Comparison of ENCODE assay signal across 9 mouse cellular contexts in genomic region chr14:78525611-78526457, GRCm38 (mm10). TPM values are rescaled to one million over a fixed set of nuclear protein-coding genes. Genes with fewer than 3 reads are reported as not detected.
DNase-seq lines count a peak whose midpoint lies in the region; ATAC-seq and TF ChIP-seq lines count a peak whose summit lies in the region.
"Had no signal": no experiment of that assay in that cellular context is flagged by ENCODE, and none has a peak within 500 bp of the region (broad histone marks: within the 10 kb centered on the region; RNA-seq: fewer than 3 reads in every experiment).

No protein-coding gene starts in this region.

- peaks cover 51% of the 10 kb centered on the region for H3K4me1 ChIP-seq in kidney, embryonic 15.5 days
- peaks cover 29% of the 10 kb centered on the region for H3K4me1 ChIP-seq in kidney, postnatal 0 days (replicated peaks; ENCODE audit: insufficient read depth, low read length)
- H3K4me1 ChIP-seq in midbrain, embryonic 16.5 days (ENCODE audit: control insufficient read depth, insufficient read depth, low read length): peaks cover 9% of the 10 kb centered on the region

- peak; percentile 53 for ATAC-seq in kidney, embryonic 15.5 days (replicated peaks; ENCODE audit: low FRiP score)
- ATAC-seq in kidney, postnatal 0 days (replicated peaks; ENCODE audit: low FRiP score, low read depth): no peak; the same call in 1 of the 2 replicates
- ATAC-seq in midbrain, embryonic 16.5 days: peak; percentile 50

- no peak overlapping the region for H3K4me3 ChIP-seq in kidney, embryonic 15.5 days (replicated peaks)
- no peak overlapping the region for H3K4me3 ChIP-seq in kidney, postnatal 0 days (replicated peaks; ENCODE audit: low read depth, low read length)
- H3K4me3 ChIP-seq in midbrain, embryonic 16.5 days (ENCODE audit: low read depth, low read length): no peak overlapping the region
- H3K4me3 ChIP-seq in gastrocnemius, adult 2 months: no peak overlapping the region
- H3K4me3 ChIP-seq: erythroblast, embryonic 14.5 days had no signal

- H3K27ac ChIP-seq in kidney, embryonic 15.5 days: peak overlapping the region; percentile 51; the same call in 1 of the 2 replicates
- peak overlapping the region; percentile 40 for H3K27ac ChIP-seq in kidney, postnatal 0 days
- no peak overlapping the region for H3K27ac ChIP-seq in midbrain, embryonic 16.5 days (ENCODE audit: low read length)
- H3K27ac ChIP-seq in gastrocnemius, adult 2 months: no peak overlapping the region

- 54% methylated on average over 3 of the region's 3 CpGs for WGBS in kidney, embryonic 15.5 days
- WGBS in kidney, postnatal 0 days: 57% methylated on average over 3 of the region's 3 CpGs
- WGBS in midbrain, embryonic 16.5 days: 93% methylated on average over 3 of the region's 3 CpGs

- no peak overlapping the region for H3K4me2 ChIP-seq in kidney, embryonic 15.5 days
- H3K4me2 ChIP-seq in kidney, postnatal 0 days (ENCODE audit: low read length): no peak overlapping the region
- H3K4me2 ChIP-seq in midbrain, embryonic 16.5 days (ENCODE audit: low read length): no peak overlapping the region

- TF ChIP-seq CTCF in kidney, postnatal 0 days (IDR thresholded peaks at IDR 0.05; ENCODE audit: low read depth): no peak
- TF ChIP-seq CTCF in gastrocnemius, adult 2 months (IDR thresholded peaks at IDR 0.05): no peak

- no peak overlapping the region for H3K9ac ChIP-seq in kidney, embryonic 15.5 days
- no peak overlapping the region for H3K9ac ChIP-seq in kidney, postnatal 0 days (ENCODE audit: low read depth, low read length)
- no peak overlapping the region for H3K9ac ChIP-seq in midbrain, embryonic 16.5 days (ENCODE audit: low read depth, low read length)

- peak; percentile 27 for DNase-seq in cerebellum, postnatal 14 days
- DNase-seq in cerebellum, adult 11 months: no peak
- DNase-seq in kidney, postnatal 4 days: no peak
- DNase-seq in kidney, postnatal 0 days (ENCODE audit: low spot score): no peak
- DNase-seq in gastrocnemius, adult 2 months: no peak
- no peak for DNase-seq in layer of hippocampus, adult 9-11 months

- intact Hi-C loops in gastrocnemius, adult 2 months (cut with DNase I): no loop called here

- no peaks in the 10 kb centered on the region for H3K9me3 ChIP-seq in kidney, embryonic 15.5 days (replicated peaks)
- no peaks in the 10 kb centered on the region for H3K9me3 ChIP-seq in kidney, postnatal 0 days (replicated peaks; ENCODE audit: low read length)
- H3K9me3 ChIP-seq in midbrain, embryonic 16.5 days (replicated peaks; ENCODE audit: control insufficient read depth, low read length, poor library complexity, severe bottlenecking): no peaks in the 10 kb centered on the region

- H3K36me3 ChIP-seq in kidney, embryonic 15.5 days: 0 out of 2 replicates have a peak, but pooled peaks cover 7% of the 10 kb centered on the region
- no peaks in the 10 kb centered on the region for H3K36me3 ChIP-seq in kidney, postnatal 0 days (ENCODE audit: insufficient read depth, low read length)
- no peaks in the 10 kb centered on the region for H3K36me3 ChIP-seq in midbrain, embryonic 16.5 days (ENCODE audit: control insufficient read depth, insufficient read depth, low read length)

- no peaks in the 10 kb centered on the region for H3K27me3 ChIP-seq in kidney, embryonic 15.5 days
- H3K27me3 ChIP-seq in kidney, postnatal 0 days (ENCODE audit: insufficient read depth, low read length): no peaks in the 10 kb centered on the region
- H3K27me3 ChIP-seq in midbrain, embryonic 16.5 days (ENCODE audit: control insufficient read depth, insufficient read depth, low read depth, low read length): no peaks in the 10 kb centered on the region

RNA-seq across cellular contexts. Expression of gene Akap11, which starts 10.8 kb away (rescaled TPM):
- 20.0 and 20.2 TPM in 2 replicates for polyA plus RNA-seq in kidney, embryonic 15.5 days (2015; fragmentation: Nextera tagmentation; extraction: Ambion mirVana)
- 12.2 and 13.0 TPM in 2 replicates for polyA plus RNA-seq in kidney, postnatal 0 days (2015; fragmentation: Nextera tagmentation; extraction: Ambion mirVana)
- polyA plus RNA-seq in midbrain, embryonic 16.5 days (2015; fragmentation: Nextera tagmentation; extraction: Ambion mirVana): 39.7 and 45.5 TPM in 2 replicates
- 10 to 100 TPM; 14.2 to 20.9 TPM for total RNA-seq in gastrocnemius, adult 2 months (2021)

Comparison
In these comparisons a context has a peak if more than half of its experiments do, and no peak if none do; other contexts are left out.
1. DNase-seq: peak in cerebellum, postnatal 14 days (2 of 2); none in cerebellum, adult 11 months (single experiment), kidney, postnatal 4 days (0 of 2), kidney, postnatal 0 days (single experiment), gastrocnemius, adult 2 months (single experiment) and layer of hippocampus, adult 9-11 months (single experiment).
2. H3K27ac ChIP-seq: peak in kidney, embryonic 15.5 days (single experiment) and kidney, postnatal 0 days (single experiment); none in midbrain, embryonic 16.5 days (single experiment) and gastrocnemius, adult 2 months (single experiment).